Mouse (Mus musculus) neural tube, embryonic 11.5 days (tissue): ENCODE data around the gene Fam198b. TPM values are rescaled to one million over a fixed set of nuclear protein-coding genes. Genes with fewer than 3 reads are reported as not detected.

Experiments used
- ATAC-seq: fragments of 200-750 bp; cut with Nextera tagmentation; 2 replicates; pipeline ENCODE4 v1.8.0; 2017; ENCODE audit warnings: moderate number of reproducible peaks, mild to moderate bottlenecking, moderate TSS enrichment, moderate library complexity; ENCODE audit not compliant: insufficient read depth, low FRiP score, low TSS enrichment
- DNase-seq: peaks from one replicate; pipeline ENCODE4 v3.0.0-alpha.2; 2015; ENCODE audit warnings: low spot score
- H3K27ac ChIP-seq: fragments of 300-500 bp; sonication (generic); 2 replicates; pipeline ENCODE4 v1.5.1; 2014; ENCODE audit warnings: low read depth, mild to moderate bottlenecking, low read length
- H3K27me3 ChIP-seq: fragments of 300-500 bp; sonication (generic); 2 replicates; pipeline ENCODE4 v1.6.1; 2014; ENCODE audit warnings: mild to moderate bottlenecking, low read length, mixed read lengths; ENCODE audit not compliant: control insufficient read depth, insufficient read depth
- H3K36me3 ChIP-seq: fragments of 300-500 bp; sonication (generic); 2 replicates; pipeline ENCODE4 v1.6.1; 2014; ENCODE audit warnings: mild to moderate bottlenecking, low read length, moderate library complexity, mixed read lengths; ENCODE audit not compliant: control insufficient read depth, insufficient read depth
- H3K4me1 ChIP-seq: fragments of 300-500 bp; sonication (generic); 2 replicates; pipeline ENCODE4 v1.6.1; 2014; ENCODE audit warnings: low read length, mixed read lengths; ENCODE audit not compliant: control insufficient read depth, insufficient read depth
- H3K4me2 ChIP-seq: fragments of 300-500 bp; sonication (generic); 2 replicates; pipeline ENCODE4 v1.6.1; 2014; ENCODE audit warnings: low read depth, mild to moderate bottlenecking, moderate library complexity
- H3K4me3 ChIP-seq: fragments of 300-500 bp; sonication (generic); 2 replicates; pipeline ENCODE4 v1.5.1; 2014; ENCODE audit warnings: low read depth, low read length
- H3K9ac ChIP-seq: fragments of 300-500 bp; sonication (generic); 2 replicates; pipeline ENCODE4 v1.6.1; 2014; ENCODE audit warnings: mild to moderate bottlenecking, low read length
- H3K9me3 ChIP-seq: fragments of 300-500 bp; sonication (generic); 2 replicates; pipeline ENCODE4 v1.6.1; 2016; ENCODE audit warnings: low read length; ENCODE audit not compliant: control insufficient read depth
- WGBS: fragments of 180-500 bp; shearing (Covaris S2); extraction: QIAGEN DNeasy Blood & Tissue Kit; methylation state at CpG from one replicate; pipeline ENCODE4 v1.1.7; 2014; 5-methylcytosine and 5-hydroxymethylcytosine counted together
- polyA plus RNA-seq: library from polyadenylated mRNA; unstranded; fragments of >200 nt; fragmentation: Nextera tagmentation; extraction: Ambion mirVana; gene quantifications from 2 replicates; pipeline ENCODE4 v1.2.1, GENCODE M21; 2014

The Fam198b gene
- polyA plus RNA-seq, result 5.5 and 8.7 TPM in 2 replicates

DNA sequence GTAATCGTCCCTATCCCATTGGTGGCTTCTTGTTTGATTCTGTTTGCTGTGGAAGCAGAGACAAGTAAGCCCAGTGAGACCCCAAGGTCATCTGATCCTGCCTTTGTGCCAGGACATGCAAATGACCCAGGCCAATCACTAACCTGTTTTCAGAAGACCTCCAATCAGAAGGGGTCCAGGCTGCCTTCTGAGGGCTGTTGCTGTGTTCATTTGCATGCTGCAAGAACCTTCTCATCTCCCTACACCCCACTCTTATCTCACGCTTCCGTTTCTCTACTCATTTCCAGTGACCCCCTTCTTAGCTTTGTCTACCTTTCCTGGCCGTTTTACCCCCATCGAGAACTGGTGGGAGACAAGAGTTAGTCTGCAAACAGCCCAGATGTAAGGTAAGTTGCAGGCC lies at the start of gene Fam198b:
Fam198b (plus strand) TSS at position 229 of the 400 bp plus-strand sequence.
- Histone ChIP-seq H3K9me3 (no peaks in the 10 kb centered on the region), H3K4me1 (0 out of 2 replicates have a peak, but pooled peaks cover 2% of the 10 kb centered on the region), H3K4me2 (peak within 1 kb of the TSS; percentile 24), H3K4me3 (no peak within 1 kb of the TSS), H3K27ac (no peak within 1 kb of the TSS), H3K9ac (no peak within 1 kb of the TSS; the same call in 1 of the 2 replicates), H3K36me3 (no peaks in the 10 kb centered on the region), H3K27me3 (no peaks in the 10 kb centered on the region)
- ATAC-seq (peak; percentile 11; the same call in 1 of the 2 replicates), DNase-seq (no peak)
- WGBS, result 54% methylated on average over 5 of the region's 5 CpGs

DNA sequence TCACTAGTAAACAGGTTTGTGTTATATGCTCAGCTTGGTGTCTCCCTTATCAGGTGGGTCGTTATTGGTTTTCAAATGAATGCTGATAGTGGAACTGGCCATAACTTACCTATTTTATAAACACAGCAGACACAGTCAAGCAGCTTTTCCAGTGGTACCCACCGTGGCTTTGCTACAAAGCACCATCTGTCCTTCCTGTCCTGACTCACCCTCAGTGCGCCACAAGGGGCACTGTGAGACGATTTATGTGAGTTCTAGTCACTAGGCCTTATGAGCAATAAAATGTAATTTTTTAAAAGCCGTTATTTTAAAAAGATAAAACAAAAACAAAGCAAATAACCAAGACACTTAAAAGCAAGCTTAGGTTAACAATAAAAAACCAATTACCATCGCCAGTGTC lies 45.6 kb upstream of the Fam198b start:
- Histone ChIP-seq H3K4me3 (no peak overlapping the region), H3K4me2 (no peak overlapping the region), H3K9ac (no peak overlapping the region), H3K36me3 (no peaks in the 10 kb centered on the region), H3K4me1 (no peaks in the 10 kb centered on the region), H3K9me3 (no peaks in the 10 kb centered on the region), H3K27ac (no peak overlapping the region), H3K27me3 (no peaks in the 10 kb centered on the region)
- ATAC-seq, result no peak
- no peak for DNase-seq
- 58% methylated on average over 6 of the region's 6 CpGs for WGBS

DNA sequence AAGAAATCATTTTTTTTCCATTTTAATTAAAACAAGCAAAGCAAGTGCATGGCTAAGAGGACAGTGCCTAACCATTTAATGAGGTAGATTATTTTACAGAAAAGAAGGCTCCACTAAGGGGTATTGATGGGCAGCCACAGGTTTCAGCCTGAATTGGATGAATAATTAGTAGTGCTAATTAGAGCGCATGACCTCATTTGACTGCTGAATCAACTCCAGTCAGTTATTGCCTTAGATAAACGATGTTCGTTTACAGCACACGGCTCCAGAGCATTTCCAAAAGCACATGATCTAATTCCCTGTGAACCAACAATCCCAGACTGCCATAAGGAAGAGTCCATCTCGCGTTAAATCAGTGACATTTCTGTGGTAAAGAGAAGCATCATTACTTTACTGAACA lies 42.9 kb upstream of the Fam198b start:
- peak overlapping the region; percentile 61; the same call in 1 of the 2 replicates for H3K4me2 ChIP-seq
- H3K27me3 ChIP-seq, result no peaks in the 10 kb centered on the region
- WGBS, result 86% methylated on average over 6 of the region's 6 CpGs
- no peak overlapping the region for H3K9ac ChIP-seq
- H3K27ac ChIP-seq, result no peak overlapping the region
- H3K36me3 ChIP-seq, result no peaks in the 10 kb centered on the region
- H3K9me3 ChIP-seq, result no peaks in the 10 kb centered on the region
- no peak for ATAC-seq
- H3K4me3 ChIP-seq, result no peak overlapping the region
- DNase-seq, result no peak
- no peaks in the 10 kb centered on the region for H3K4me1 ChIP-seq

DNA sequence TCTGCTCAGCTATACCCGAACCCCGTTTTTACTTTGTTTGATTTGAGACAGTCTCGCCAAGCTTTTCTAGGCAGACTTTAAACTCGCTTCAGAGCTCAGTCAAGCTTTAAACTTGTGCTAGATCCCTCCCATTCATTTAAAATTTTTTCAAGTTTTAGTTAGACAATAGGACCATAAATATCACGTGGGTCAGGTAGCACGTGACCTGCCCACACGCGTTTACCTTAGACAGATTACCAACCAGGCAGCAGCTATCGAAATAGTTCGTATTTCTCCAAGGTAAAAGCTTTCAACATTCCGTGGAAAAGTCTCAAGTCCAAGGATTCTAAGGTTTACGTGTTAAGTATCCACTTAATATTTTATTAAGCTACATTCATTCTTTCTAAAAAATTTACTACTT lies 42.2 kb upstream of the Fam198b start:
- H3K4me2 ChIP-seq, result peak overlapping the region; percentile 61
- peak overlapping the region; percentile 36 for H3K4me3 ChIP-seq
- ATAC-seq (peak; percentile 69), DNase-seq (peak; percentile 68)
- no peaks in the 10 kb centered on the region for H3K4me1 ChIP-seq
- no peaks in the 10 kb centered on the region for H3K9me3 ChIP-seq
- no peaks in the 10 kb centered on the region for H3K36me3 ChIP-seq
- peak overlapping the region; percentile 46 for H3K9ac ChIP-seq
- no peak overlapping the region for H3K27ac ChIP-seq
- 10% methylated on average over 12 of the region's 12 CpGs for WGBS
- no peaks in the 10 kb centered on the region for H3K27me3 ChIP-seq

DNA sequence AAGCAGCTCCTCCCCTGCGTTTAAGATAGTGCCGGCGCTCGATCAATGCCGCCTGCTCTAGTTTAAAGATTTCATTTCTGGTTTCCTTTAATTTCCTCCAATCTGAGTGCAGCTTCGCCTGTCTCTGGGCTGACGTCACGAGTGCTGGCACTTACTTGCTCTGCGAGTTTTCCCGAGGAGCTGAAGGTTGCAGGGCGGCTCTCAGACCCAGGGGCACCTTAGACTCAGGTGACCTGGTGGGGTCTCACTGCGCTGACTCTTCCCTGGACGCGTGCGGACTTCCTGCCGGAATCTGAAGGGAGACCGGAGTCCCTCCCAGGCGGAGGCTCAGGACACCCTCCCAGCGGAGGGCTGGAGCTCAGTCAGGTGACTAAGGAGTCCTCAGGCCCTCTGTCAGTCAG lies 41.7 kb upstream of the Fam198b start:
- ATAC-seq, result peak; percentile 83
- Histone ChIP-seq H3K4me2 (peak overlapping the region; percentile 61), H3K27me3 (no peaks in the 10 kb centered on the region), H3K9me3 (no peaks in the 10 kb centered on the region), H3K9ac (peak overlapping the region; percentile 46), H3K36me3 (no peaks in the 10 kb centered on the region), H3K4me3 (peak overlapping the region; percentile 36), H3K4me1 (no peaks in the 10 kb centered on the region), H3K27ac (no peak overlapping the region)
- DNase-seq, result peak; percentile 77
- 1% methylated on average over 19 of the region's 19 CpGs for WGBS

DNA sequence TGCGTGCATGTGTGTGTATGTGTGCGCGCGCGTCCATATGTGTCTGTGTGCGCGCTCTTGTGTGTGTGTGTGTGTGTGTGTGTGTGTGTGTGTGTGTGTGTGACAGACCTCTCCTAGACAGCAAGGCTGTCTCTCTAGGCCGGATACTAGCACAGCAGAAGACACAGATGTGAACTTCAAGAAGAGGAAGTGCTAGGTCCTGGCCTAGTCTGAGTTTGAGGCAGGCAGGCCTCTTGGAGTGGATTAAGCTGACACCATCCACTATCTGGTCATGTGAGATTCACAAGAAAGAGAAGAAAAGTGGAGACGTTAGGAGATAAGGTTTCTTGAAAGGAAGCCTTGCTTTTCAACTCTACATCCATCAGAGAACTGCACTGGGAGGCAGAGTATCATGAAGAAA lies 40.3 kb upstream of the Fam198b start:
- Histone ChIP-seq H3K36me3 (no peaks in the 10 kb centered on the region), H3K4me2 (no peak overlapping the region), H3K4me1 (no peaks in the 10 kb centered on the region), H3K9ac (no peak overlapping the region), H3K9me3 (no peaks in the 10 kb centered on the region), H3K27me3 (no peaks in the 10 kb centered on the region), H3K27ac (no peak overlapping the region), H3K4me3 (no peak overlapping the region)
- no peak for ATAC-seq
- DNase-seq, result no peak
- 92% methylated on average over 9 of the region's 9 CpGs for WGBS

DNA sequence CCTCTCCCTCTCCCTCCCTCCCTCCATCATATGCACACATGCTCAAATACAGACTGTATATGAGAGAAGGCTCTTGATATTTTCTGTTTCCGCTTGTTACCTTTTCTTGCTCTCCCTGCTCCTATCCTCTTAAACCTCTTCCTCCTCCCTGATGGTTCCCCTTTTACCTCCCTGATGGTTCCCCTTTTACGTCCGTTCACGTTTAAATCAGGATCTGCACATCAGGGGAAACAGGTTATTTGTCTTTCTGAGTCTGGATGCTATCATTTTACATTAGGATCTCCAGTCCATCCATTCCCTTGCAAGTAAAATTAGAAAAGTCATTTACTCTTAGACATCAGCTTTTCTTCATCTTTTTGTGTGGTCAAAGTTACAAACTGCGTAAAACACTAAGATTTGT lies 37.7 kb upstream of the Fam198b start:
- WGBS, result 82% methylated on average over 5 of the region's 5 CpGs
- Histone ChIP-seq H3K9me3 (no peaks in the 10 kb centered on the region), H3K27me3 (no peaks in the 10 kb centered on the region), H3K9ac (no peak overlapping the region), H3K4me3 (no peak overlapping the region), H3K27ac (no peak overlapping the region), H3K36me3 (no peaks in the 10 kb centered on the region), H3K4me2 (no peak overlapping the region), H3K4me1 (no peaks in the 10 kb centered on the region)
- ATAC-seq, result no peak
- DNase-seq, result no peak

DNA sequence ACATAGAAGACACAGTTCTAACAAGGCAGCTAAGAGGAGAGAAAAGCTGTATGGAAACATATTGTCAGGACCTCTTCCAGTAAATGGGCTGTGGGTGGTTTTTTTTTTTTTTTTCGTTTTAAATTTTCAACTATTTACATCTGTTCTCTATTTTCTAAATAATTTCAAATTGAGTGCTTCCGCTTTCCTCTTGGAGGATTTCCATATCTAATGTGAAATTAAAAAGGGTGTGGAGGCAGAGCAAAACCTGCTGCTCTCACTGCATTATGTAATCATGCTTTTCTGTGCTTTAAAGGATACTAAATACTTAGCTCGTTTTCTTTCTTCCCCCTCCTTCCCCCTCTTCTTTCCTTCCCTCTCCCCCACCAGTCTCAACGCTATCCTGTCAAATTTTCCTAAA lies 35.5 kb upstream of the Fam198b start:
- no peak overlapping the region for H3K9ac ChIP-seq
- no peaks in the 10 kb centered on the region for H3K36me3 ChIP-seq
- DNase-seq (no peak), ATAC-seq (no peak)
- H3K27ac ChIP-seq, result no peak overlapping the region
- no peaks in the 10 kb centered on the region for H3K9me3 ChIP-seq
- no peaks in the 10 kb centered on the region for H3K27me3 ChIP-seq
- no peaks in the 10 kb centered on the region for H3K4me1 ChIP-seq
- WGBS, result 61% methylated on average over 4 of the region's 4 CpGs
- H3K4me3 ChIP-seq, result no peak overlapping the region
- H3K4me2 ChIP-seq, result no peak overlapping the region

DNA sequence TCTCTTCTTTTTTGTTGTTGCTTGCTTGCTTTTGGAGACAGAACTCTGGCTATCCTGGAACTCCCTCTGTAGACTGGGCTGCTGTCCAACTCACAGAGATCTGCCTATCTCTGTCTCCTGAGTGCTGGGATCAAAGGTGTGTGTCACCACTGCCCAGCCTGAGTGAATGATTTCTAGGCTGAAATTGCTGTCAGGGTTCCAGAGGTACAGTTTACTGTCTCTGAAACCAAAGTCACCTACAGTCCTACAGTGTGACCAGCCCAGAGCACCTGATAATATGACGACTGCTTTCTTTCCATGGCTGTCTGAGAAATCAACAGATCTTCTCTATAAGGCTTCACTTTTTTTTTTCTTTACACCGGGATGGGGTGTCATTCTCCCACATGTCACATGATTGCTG lies 34.7 kb upstream of the Fam198b start:
- Histone ChIP-seq H3K27ac (no peak overlapping the region), H3K9ac (no peak overlapping the region), H3K36me3 (no peaks in the 10 kb centered on the region), H3K27me3 (no peaks in the 10 kb centered on the region), H3K4me1 (no peaks in the 10 kb centered on the region), H3K4me2 (no peak overlapping the region), H3K4me3 (no peak overlapping the region), H3K9me3 (no peaks in the 10 kb centered on the region)
- DNase-seq (no peak), ATAC-seq (no peak)
- WGBS, result 86% methylated on average over 2 of the region's 2 CpGs
